Mouse (Mus musculus) E14TG2a.4 (cell line): ENCODE results near the gene Recql5.

ENCODE experiments used
- H3K27me3 ChIP-seq: 2 replicates; pipeline ENCODE4 v1.6.1; 2014; ENCODE audit warnings: low read length, control low read depth; ENCODE audit not compliant: insufficient read depth
- H3K36me3 ChIP-seq: 2 replicates; pipeline ENCODE4 v1.6.1; 2014; ENCODE audit warnings: low read length, control low read depth; ENCODE audit not compliant: insufficient read depth
- H3K4me1 ChIP-seq: replicated peaks from 2 replicates; pipeline ENCODE4 v1.6.1; 2014; ENCODE audit warnings: low read depth, low read length, control low read depth
- H3K4me3 ChIP-seq: replicated peaks from 2 replicates; pipeline ENCODE4 v1.5.1; 2014; ENCODE audit warnings: mild to moderate bottlenecking, low read length
- H3K9me3 ChIP-seq: 2 replicates; pipeline ENCODE4 v1.6.1; 2014; ENCODE audit warnings: low read length, control low read depth
- CTCF ChIP-seq: conservative IDR thresholded peaks from 2 replicates; pipeline ENCODE4 v1.5.1; 2014; ENCODE audit warnings: low read length
- NANOG ChIP-seq: IDR thresholded peaks from 2 replicates; pipeline ENCODE4 v1.6.1; 2014; ENCODE audit warnings: borderline replicate concordance, low read length, mixed read lengths
- POU5F1 ChIP-seq: IDR thresholded peaks from 2 replicates; pipeline ENCODE4 v1.6.1; 2014; ENCODE audit warnings: low read length, borderline replicate concordance

Gene Recql5

DNA sequence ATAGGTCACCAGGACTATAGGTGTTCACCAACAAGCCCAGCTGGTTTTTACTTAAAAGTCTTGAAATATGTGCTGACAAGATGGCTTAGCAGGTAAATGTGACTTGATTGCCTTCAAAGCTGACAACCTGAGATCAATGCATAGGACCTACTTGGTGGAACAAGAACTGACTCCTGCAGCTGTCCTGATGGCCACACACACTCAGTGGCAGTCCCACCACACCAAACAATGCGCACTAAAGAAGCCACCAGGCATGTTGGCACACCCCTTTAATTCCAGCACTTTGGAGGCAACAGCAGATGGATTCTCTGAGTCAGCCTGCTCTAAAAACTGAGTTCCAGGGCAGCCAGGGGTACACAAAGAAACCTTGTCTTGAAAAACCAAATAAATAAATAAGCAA, 11.3 kb downstream of the Recql5 start:
- Histone ChIP-seq H3K4me3 (no peak overlapping the region), H3K36me3 (peaks cover 76% of the 10 kb centered on the region), H3K4me1 (peaks cover 5% of the 10 kb centered on the region), H3K9me3 (no peaks in the 10 kb centered on the region), H3K27me3 (no peaks in the 10 kb centered on the region)
- TF ChIP-seq NANOG (no peak), POU5F1 (no peak), CTCF (no peak)

DNA sequence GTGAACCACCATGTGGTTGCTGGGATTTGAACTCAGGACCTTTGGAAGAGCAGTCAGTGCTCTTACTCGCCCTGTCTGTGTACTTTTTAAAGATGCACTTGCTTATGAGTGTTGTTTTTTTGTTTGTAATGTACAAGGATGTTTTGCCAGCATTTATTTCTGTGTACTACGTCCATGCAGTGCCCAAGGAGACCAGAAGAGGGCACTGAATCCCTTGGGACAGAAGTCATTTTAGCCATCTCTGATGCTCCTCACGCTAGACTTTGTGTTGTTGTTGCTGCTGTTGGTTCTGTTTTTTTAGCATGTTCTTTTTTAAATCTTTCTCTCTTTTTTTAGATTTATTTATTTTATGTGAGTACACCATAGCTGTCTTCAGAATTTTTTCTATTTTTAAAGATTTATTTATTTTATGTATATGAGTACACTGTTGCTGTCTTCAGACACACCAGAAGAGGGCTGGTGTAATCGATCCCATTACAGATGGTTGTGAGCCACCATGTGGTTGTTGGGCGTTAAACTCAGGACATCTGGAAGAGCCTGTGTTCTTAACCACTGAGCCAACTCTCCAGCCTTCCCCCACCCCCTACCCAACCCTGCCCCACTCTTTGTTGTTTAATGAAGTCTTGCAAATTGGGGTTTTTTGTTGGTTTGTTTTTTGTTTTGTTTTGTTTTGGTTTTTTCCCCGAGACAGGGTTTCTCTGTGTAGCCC, 13.0 kb downstream of the Recql5 start:
- H3K4me3 ChIP-seq = no peak overlapping the region
- peaks cover 15% of the 10 kb centered on the region for H3K4me1 ChIP-seq
- TF ChIP-seq CTCF (peak; percentile 86), NANOG (no peak), POU5F1 (no peak)
- no peaks in the 10 kb centered on the region for H3K9me3 ChIP-seq
- H3K36me3 ChIP-seq = peaks cover 79% of the 10 kb centered on the region
- H3K27me3 ChIP-seq = no peaks in the 10 kb centered on the region

DNA sequence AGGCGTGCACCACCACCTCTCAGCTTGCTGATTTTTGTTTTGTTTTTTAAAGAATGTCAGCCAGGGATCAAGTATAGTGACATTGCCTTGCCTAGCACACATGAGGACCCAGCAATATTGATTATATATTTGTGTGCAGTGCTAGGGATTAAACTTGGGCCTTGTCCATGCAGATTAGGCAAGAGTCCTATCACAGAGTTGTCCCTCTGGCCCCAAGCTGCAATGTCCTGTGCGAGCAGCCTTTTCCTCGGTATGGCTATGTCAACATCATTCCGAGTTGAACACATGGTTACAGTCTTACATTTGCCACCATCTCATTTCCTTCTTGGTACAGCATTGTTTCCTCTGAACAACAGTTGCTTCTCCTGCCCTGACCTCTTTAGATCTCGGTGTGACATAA, 14.2 kb downstream of the Recql5 start:
- no peaks in the 10 kb centered on the region for H3K9me3 ChIP-seq
- no peak overlapping the region for H3K4me3 ChIP-seq
- peaks cover 15% of the 10 kb centered on the region for H3K4me1 ChIP-seq
- no peaks in the 10 kb centered on the region for H3K27me3 ChIP-seq
- H3K36me3 ChIP-seq = peaks cover 78% of the 10 kb centered on the region
- TF ChIP-seq NANOG (no peak), POU5F1 (no peak), CTCF (no peak)

DNA sequence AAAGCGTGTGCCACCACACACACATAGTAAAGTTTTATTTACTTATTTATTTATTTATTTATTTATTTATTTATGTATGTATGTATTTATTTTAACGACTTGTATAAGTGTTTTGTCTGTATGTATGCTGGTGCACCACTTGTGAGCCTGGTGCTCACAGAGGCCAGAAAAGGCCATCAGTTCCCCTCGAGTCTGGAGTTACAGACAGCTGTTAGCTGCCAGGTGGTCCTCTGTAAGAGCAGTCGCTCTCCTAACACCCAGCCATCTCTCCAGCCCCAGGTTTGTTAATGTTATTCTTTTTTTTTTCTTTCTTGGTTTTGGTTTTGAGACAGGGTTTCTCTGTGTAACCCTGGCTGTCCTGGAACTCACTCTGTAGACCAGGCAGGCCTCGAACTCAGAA, 14.6 kb downstream of the Recql5 start:
- Histone ChIP-seq H3K9me3 (no peaks in the 10 kb centered on the region), H3K4me3 (no peak overlapping the region), H3K4me1 (peaks cover 15% of the 10 kb centered on the region), H3K27me3 (no peaks in the 10 kb centered on the region), H3K36me3 (peaks cover 78% of the 10 kb centered on the region)
- TF ChIP-seq POU5F1 = no peak
- no peak for TF ChIP-seq CTCF
- no peak for TF ChIP-seq NANOG

DNA sequence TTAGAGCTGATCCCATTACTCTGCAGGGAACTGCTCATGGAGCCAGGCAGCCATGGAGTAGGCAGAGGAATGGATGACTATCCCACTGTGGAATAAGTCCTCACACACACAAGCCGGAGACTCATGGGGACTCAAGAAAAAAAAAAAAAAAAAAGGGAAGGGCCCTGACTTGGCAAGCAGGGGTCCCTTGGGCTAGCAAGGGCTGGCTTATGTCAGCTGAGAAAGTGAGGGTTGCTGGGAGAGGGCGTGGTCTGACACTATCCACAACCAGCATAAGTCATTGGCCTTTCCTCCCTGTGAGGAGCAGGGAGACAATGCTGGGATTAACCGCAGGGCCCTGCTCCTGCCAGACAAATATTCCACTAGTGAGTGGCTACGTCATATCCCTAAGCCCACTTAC, 16.7 kb downstream of the Recql5 start:
- H3K36me3 ChIP-seq = peaks cover 73% of the 10 kb centered on the region
- TF ChIP-seq POU5F1 (no peak), CTCF (no peak), NANOG (no peak)

DNA sequence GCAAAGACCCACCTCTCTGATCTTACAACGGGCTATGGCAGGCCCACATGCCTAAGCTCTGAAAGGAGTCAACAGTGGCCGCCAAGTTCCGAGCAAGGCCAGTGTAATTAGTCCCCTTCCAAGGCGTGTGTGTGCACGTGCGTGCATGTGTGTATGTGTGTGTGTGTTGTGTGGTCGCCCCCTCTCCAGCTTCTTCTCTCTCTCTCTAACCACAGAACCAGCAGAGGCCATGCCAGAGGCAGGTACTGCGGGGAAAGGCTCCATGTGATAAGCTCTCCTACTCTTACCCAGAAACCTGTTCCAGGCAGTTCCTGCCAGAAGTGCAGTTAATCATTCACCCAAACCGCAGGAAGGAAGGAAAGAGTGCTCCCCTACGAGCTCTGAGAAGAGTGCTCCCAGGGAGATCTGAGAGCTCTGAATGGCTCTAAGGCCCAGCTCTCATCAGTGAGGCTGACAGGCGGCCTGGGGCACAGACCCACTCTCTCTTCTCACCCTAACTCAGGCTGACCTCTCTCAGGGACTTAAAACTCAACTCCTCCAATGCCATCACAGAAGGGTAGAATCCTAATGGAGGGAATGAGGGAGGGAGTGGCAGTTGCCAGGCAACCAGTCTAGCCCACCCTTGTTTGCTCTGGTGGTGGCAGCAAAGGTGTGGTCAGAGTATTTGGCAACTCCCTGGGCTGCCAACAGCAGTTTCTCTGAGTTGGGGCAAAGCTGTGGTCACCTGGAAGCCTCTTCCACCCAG, 21.5 kb downstream of the Recql5 start, which contains the start of gene Smim6:
TSS of gene Smim6 (plus strand) at position 386 of the 745 bp plus-strand sequence.
- Histone ChIP-seq H3K27me3 (no peaks in the 10 kb centered on the region), H3K36me3 (peaks cover 67% of the 10 kb centered on the region), H3K4me3 (no peak within 1 kb of the TSS), H3K4me1 (peaks cover 26% of the 10 kb centered on the region), H3K9me3 (no peaks in the 10 kb centered on the region)
- TF ChIP-seq CTCF = no peak
- TF ChIP-seq NANOG = no peak

More for the DNA sequence above, 16.7 kb downstream of the Recql5 start:
- Histone ChIP-seq H3K9me3 (no peaks in the 10 kb centered on the region), H3K4me3 (no peak overlapping the region), H3K4me1 (peaks cover 27% of the 10 kb centered on the region), H3K27me3 (no peaks in the 10 kb centered on the region)

DNA sequence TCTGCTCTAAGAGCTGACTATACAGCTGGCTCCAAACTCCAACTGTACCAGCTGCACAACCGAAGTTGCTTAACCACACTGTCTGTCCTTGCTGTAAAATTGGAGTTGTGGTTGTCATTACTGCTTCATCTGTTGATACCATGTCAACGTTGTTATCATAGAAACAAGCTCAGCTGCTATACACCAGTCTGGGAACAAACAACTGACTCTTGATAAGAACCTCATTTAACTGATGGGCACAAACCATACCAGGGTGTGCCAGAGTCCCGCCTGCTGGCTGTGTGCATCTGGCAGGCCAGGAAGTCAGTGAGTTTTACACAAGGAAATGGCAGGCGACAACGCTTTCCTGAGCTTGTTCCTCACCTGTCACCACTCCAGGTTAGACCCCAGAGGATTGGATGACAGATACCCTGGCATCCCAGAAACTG, 22.1 kb downstream of the Recql5 start:
- Histone ChIP-seq H3K9me3 (no peaks in the 10 kb centered on the region), H3K36me3 (peaks cover 63% of the 10 kb centered on the region), H3K4me3 (no peak overlapping the region), H3K4me1 (peaks cover 21% of the 10 kb centered on the region), H3K27me3 (no peaks in the 10 kb centered on the region)
- TF ChIP-seq NANOG = no peak
- no peak for TF ChIP-seq POU5F1

DNA sequence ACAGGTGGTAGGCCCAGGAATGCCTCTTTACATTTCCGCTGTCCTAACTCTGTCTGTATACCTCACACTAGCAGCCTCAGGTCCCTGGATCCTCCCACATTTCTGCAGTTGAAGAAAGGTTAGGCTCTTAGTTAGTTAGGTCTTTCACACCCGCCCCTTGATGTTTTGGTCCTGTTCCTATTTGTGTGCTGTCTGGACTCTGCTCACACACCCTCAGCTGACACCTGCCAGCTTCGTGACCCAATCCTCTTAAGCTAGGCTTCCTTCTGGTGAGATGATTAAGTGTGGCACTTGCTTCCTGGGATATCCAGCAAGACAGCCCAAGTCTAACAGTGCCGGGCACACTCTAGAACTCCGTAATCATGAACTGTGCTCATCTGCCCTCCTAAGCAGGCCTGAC, 26.8 kb downstream of the Recql5 start:
- no peak for TF ChIP-seq NANOG
- TF ChIP-seq POU5F1 = no peak
- TF ChIP-seq CTCF = no peak
- no peaks in the 10 kb centered on the region for H3K9me3 ChIP-seq
- H3K27me3 ChIP-seq = no peaks in the 10 kb centered on the region
- H3K36me3 ChIP-seq = peaks cover 57% of the 10 kb centered on the region
- H3K4me1 ChIP-seq = peaks cover 40% of the 10 kb centered on the region
- H3K4me3 ChIP-seq = no peak overlapping the region

DNA sequence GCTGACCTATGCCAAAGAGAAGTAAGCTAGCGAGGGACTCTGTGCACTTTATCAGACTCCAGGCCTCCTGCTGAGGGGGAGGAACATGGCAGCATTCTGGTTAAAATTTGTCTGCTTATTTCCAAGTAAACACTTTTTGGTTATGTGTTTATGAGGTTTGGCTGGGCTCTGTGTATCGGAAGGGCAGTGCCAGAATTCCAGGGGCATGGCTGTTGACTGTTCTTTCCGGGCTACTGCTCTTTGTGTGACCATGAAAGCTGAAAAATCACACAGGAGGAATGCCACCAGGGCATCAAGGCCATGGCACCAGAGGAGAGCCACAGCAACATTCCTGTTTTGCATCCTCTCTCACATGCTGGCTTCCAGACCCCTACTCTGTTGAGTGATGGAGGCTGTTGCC, 27.2 kb downstream of the Recql5 start:
- Histone ChIP-seq H3K9me3 (no peaks in the 10 kb centered on the region), H3K4me3 (no peak overlapping the region), H3K4me1 (peaks cover 36% of the 10 kb centered on the region), H3K27me3 (no peaks in the 10 kb centered on the region), H3K36me3 (peaks cover 57% of the 10 kb centered on the region)
- TF ChIP-seq POU5F1 (no peak), NANOG (no peak), CTCF (no peak)
